Mouse (Mus musculus) large intestine, adult 2 months (tissue): ENCODE results near the gene Zp3. TPM values are rescaled to one million over a fixed set of nuclear protein-coding genes. Genes with fewer than 3 reads are reported as not detected.
A peak's percentile ranks its signal among the peaks of the same experiment; 100 is the strongest.

Experiments used
- DNase-seq: peaks from one replicate; pipeline ENCODE4 v3.0.0-alpha.2; 2012; ENCODE audit warnings: low read depth, low spot score
- WGBS: fragments of 180-500 bp; shearing (Covaris S2); methylation state at CpG from one replicate; pipeline ENCODE4 v1.1.7; 2018; 5-methylcytosine and 5-hydroxymethylcytosine counted together
- polyA plus RNA-seq: library from polyadenylated mRNA; depleted of rRNA; stranded (reverse); fragments of >200 nt; gene quantifications from 2 replicates; pipeline ENCODE4 v1.2.3, GENCODE M21; 2012

Gene Zp3
- polyA plus RNA-seq, 1 experiment = not detected

GRCm38 (mm10) chr5:135959911-135960310 lies 20.0 kb upstream of the Zp3 start:
- no peak for DNase-seq
- WGBS = 83% methylated on average over 7 of the region's 7 CpGs

GRCm38 (mm10) chr5:135960909-135961635 lies 18.8 kb upstream of the Zp3 start:
- 96% methylated on average over 15 of the region's 15 CpGs for WGBS

DNA sequence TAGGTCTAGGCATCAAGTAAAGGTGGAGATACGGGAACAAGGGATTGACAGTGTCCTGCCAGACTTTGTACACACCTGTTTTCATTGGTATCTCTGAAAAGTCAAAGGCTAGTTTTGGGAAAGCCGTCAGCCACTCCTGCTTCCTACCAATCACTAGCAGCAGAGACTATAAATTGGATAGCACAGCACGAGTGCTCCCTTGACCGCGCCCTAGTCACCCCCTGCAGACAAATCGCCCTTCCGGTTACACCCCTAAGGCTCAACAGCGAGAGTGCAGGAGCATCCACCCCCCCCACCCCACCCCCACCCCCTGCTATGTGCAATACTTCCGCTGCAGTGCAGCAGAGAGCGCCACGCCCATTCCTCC lies 17.8 kb upstream of the Zp3 start:
- DNase-seq = no peak
- 1% methylated on average over 11 of the region's 11 CpGs for WGBS

More at GRCm38 (mm10) chr5:135960909-135961635, 18.8 kb upstream of the Zp3 start:
- no peak for DNase-seq

- WGBS = under 1% methylated on average over 64 of the region's 64 CpGs
- DNase-seq = peak; percentile 99
Observed at GRCm38 (mm10) chr5:135962492-135963279, 17.2 kb upstream of the Zp3 start.

DNA sequence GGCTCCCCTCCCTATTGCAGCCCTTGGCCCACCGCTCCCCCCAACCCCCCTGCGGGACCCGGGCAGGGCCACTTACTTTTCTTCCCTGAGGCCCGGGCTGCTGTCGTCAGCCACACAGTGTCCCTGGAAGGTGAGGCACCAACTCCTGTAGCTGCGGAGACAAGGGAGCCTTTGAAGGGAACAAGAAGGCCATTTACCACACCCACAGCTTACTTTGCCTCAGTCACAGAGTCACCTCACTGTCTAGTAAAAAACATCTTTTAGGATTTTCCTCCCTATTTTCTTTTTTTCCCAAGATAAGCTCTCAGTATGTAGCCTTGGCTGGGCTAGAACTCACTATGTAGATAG lies 16.6 kb upstream of the Zp3 start:
- no peak for DNase-seq
- WGBS = 10% methylated on average over 6 of the region's 6 CpGs

DNA sequence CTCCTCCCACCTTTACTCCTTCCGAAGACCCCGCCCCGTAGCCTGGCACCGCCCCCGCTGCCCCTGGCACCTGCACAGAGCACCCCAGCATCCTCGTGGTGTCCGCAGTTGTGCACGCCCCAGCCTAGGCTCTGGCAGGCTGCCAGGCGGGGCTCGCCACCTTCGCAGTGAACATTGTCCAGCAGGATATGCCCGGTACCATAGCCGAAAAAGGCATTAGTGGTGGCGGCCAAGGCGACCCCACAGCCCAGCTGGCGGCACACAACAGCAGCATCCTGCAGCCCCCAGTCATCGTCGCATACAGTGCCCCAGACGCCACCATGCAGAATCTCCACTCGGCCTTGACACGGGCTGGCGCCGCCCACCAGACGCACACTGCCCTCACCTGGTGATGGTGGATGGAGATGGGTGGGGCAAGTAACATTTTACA lies 14.4 kb upstream of the Zp3 start:
- DNase-seq = no peak

DNA sequence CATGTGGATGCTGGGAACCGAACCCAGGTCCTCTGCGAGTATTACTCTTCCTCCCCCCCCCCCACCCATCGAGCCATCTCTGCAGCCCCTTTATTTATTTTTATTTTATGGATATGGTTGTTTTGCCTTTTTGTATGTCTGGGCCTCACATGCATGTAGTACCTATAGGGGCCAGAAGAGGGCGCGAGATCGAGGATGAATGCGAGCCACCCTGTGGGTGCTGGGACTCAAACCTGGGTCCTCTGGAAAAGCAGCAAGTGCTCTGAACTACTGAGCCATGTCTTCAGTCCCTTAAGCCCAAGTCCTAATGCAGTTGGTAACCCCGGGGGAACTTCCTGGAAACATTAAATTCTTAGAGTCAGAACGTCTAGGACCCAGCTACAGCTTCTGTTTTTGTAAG lies 13.0 kb upstream of the Zp3 start:
- DNase-seq = no peak
- 52% methylated on average over 9 of the region's 9 CpGs for WGBS

More for the DNA sequence above, 14.4 kb upstream of the Zp3 start:
- 7% methylated on average over 24 of the region's 24 CpGs for WGBS

GRCm38 (mm10) chr5:135968781-135969180 lies 11.1 kb upstream of the Zp3 start:
- 76% methylated on average over 1 of the region's 1 CpGs for WGBS

GRCm38 (mm10) chr5:135970247-135970646 lies 9.7 kb upstream of the Zp3 start:
- no peak for DNase-seq
- WGBS = 65% methylated on average over 6 of the region's 6 CpGs

More at GRCm38 (mm10) chr5:135968781-135969180, 11.1 kb upstream of the Zp3 start:
- no peak for DNase-seq

GRCm38 (mm10) chr5:135971876-135972275 lies 8.0 kb upstream of the Zp3 start:
- DNase-seq = no peak
- 80% methylated on average over 7 of the region's 7 CpGs for WGBS

DNA sequence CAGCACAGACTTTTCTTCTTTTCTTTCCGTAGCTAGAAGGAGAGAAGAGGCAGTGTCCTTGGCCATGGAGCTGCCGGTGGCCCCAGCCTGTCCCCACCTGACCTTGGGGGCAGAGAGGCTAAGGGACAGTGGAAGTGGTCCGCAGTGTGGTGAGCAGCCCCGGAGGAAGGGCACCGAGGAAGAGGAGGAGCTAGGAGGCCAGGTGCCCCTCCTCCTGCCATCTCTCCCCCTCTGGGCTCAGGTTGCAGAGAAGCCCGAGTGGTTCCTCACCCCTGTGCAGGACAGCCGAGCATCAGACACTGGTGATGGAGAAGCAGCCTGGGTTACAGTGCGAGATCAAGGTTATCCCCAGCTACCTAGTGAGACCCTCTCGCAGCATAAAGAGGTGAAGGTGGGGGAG lies 5.5 kb upstream of the Zp3 start, which contains the start of gene Ssc4d:
Gene Ssc4d, minus strand, starts transcription at position 167 of the 400 bp plus-strand sequence.
- WGBS = 29% methylated on average over 9 of the region's 9 CpGs
- DNase-seq = no peak

DNA sequence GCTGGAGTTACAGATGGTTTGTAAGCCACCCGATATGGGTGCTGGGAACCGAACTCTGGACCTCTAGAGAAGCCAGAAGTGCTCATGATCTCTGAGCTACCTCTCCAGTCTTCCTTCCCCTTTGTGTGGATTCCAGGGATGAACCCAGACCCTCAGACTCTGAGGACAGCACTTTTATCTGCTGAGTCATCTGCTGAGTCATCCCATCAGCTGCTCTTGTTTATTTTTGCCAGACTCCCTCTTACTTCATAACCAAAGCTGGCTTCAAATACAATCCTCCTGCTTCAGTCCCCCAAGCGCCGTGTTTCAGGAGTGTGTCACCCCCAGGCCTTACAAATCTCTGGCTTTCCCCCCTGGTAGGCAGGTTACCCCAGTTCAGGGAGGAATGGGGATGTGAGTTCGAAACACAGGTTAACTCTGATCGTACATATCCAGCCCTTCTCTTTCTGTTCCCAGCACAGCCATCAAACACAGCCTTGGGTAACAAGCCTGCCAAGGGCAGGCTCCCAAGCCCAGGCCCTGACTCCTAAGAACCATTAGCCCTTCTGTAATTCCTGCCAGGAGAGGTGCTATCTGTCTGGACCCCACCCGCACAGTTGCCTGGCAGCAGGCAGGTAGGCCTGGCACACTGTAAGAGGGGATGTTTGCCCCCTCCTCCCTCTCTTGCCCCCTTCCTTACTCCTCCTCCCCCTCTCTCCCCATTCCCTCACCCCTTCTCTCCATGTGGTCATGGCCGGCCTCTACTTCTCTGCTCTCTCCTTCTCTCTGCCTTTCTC lies 3.8 kb upstream of the Zp3 start:
- DNase-seq = no peak
- WGBS = 92% methylated on average over 8 of the region's 8 CpGs

- 77% methylated on average over 5 of the region's 5 CpGs for WGBS
- no peak for DNase-seq
Observed at GRCm38 (mm10) chr5:135979381-135979780, 518 bp upstream of the Zp3 start.

DNA sequence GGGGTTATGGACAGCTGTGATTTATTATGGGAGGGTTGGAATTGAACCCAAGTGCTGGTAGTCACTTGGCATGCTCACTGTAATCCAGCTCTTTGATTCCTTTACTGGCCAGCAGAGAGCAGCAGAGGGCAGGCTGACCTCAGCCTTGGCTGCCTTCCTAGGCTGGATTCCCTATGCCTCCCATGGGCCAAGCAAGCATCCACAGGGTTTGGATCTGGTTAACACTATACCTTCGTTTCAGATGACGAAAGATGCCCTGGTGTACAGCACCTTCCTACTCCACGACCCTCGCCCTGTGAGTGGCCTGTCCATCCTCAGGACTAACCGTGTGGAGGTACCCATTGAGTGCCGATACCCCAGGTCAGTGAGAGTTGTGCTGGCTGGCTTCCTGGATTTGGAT lies 2.5 kb downstream of the Zp3 start:
- no peak for DNase-seq

DNA sequence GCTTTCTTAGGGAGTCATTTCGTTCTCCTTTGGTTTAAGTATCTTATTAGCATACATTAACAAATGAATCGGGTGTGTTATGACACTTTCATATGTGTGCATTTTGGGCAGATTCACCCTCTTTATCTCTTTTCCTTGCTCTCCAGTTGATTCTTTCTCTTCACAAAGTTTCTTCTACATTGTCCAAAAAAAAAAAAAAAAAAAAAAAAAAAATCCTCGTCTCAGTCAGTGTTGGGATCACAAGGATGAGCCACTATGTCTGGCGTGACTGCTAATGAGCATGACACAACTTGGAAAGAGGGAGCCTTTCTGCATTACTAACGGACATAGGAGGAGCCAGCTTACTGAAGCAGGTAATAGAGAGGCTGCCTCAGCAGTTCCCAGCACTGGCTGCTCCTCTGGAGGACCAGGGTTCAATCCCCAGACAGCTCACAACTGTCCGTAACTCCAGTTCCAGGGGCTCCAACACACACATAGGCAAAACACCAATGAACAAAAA lies 4.7 kb downstream of the Zp3 start:
- no peak for DNase-seq
- 68% methylated on average over 6 of the region's 6 CpGs for WGBS

More for the DNA sequence above, 2.5 kb downstream of the Zp3 start:
- 40% methylated on average over 6 of the region's 6 CpGs for WGBS

DNA sequence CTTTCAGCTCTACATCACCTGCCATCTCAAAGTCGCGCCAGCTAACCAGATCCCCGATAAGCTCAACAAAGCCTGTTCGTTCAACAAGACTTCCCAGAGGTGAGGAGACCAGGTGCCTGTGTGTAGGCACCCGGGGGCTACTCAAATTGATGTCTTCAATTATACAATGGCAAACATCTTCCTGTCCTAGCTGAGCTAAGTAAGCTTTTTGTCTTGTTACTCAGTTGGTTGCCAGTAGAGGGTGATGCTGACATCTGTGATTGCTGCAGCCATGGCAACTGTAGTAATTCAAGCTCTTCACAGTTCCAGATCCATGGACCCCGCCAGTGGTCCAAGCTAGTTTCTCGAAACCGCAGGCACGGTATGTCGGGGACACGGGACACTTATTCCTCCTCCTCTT lies 7.3 kb downstream of the Zp3 start:
- 54% methylated on average over 11 of the region's 11 CpGs for WGBS

DNA sequence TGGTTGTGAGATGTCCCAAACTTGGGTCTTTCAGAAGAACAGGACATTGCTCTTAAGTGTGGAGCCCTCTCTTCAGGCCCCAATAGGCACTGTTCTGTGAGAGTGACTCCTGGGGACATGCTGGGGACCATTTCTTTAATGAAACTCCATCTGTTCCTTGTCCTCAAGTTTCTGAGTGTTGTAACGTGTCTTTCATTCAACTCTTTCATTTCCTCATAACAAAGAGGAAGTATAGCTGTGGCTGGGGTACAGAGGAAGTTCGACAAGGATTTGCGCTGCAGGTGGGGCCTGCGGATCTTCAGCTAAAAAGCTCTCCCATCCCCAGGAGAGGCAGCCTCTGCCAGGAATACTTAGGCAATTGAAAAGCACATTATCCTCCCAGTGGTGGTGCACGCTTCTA lies 10.7 kb downstream of the Zp3 start:
- 61% methylated on average over 5 of the region's 5 CpGs for WGBS

More for the DNA sequence above, 7.3 kb downstream of the Zp3 start:
- no peak for DNase-seq

DNA sequence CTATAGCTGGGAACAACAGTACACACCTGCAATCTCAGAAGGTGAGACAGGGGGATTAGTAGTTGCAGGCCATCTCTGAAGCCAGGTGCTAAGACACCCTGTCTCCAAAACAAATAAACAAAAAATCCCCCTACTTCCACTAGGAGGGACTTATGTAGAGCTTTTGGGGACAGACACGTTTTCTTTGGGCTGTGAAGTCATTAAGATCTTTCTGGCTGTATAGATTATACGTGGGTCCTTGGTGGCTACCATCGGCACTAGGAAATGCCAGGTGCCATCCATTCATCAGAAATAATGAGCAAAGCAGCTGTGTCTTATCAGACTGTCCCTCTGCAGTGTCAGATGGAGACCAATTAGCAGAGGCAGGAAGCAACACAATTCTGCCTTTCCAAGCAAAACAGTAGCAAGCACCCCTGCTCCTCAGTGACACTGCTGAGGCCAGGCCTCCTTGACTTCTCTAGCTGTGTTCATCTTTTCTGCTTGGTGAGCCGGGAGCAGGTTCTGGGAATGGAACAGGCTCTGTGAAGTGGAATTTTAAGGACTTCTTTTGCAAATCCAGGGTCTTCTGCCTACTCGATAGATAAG lies 13.6 kb downstream of the Zp3 start:
- 69% methylated on average over 5 of the region's 5 CpGs for WGBS
- DNase-seq = no peak

More for the DNA sequence above, 10.7 kb downstream of the Zp3 start:
- DNase-seq = no peak

DNA sequence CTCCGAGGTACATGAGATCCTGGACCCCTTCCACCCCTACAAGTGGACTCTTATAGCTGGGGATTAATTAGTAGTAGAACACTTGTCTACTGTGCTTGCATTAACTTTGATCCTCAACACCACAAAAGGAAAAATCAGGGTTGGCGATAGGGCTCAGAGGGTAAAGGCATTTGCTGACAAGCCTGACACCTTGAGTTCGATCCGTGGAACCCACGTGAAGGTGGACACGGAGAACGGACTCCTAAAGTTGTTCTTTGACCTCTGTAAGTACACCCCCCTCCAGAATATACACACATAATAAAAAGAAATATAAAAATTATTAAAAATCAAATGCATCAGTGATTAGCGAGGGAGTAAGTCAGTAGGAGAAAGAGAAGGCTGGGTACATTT lies 14.4 kb downstream of the Zp3 start:
- DNase-seq = no peak
- 61% methylated on average over 8 of the region's 8 CpGs for WGBS
